Mouse (Mus musculus) brain, embryonic 18.5 days (tissue): Measurements from ENCODE around the gene Pole2.

Source experiments
- DNase-seq: peaks from one replicate; pipeline ENCODE4 v3.0.0-alpha.2; 2012; ENCODE audit warnings: low read depth, low spot score

Pole2 gene

GRCm38 (mm10) chr12:69210056-69210979 lies 17.7 kb downstream of the Pole2 start:
- no peak for DNase-seq

- no peak for DNase-seq
These were observed 19.5 kb downstream of the Pole2 start for GRCm38 (mm10) chr12:69208520-69208919.

GRCm38 (mm10) chr12:69207926-69208325 lies 20.1 kb downstream of the Pole2 start:
- DNase-seq = no peak

- DNase-seq = no peak
These were observed 20.6 kb downstream of the Pole2 start for GRCm38 (mm10) chr12:69207396-69207795.

- DNase-seq = no peak
These were observed 23.8 kb downstream of the Pole2 start, which contains the start of gene Gm49384 for GRCm38 (mm10) chr12:69204052-69204833. TSS of gene Gm49384 (minus strand) at chr12:69204267.

- no peak for DNase-seq
These were observed 29.0 kb downstream of the Pole2 start for GRCm38 (mm10) chr12:69198985-69199384.

- no peak for DNase-seq
These were observed 29.8 kb downstream of the Pole2 start, which contains the start of gene Dnaaf2 for GRCm38 (mm10) chr12:69198164-69198535. TSS of gene Dnaaf2 (minus strand) at chr12:69198429.

GRCm38 (mm10) chr12:69197378-69198163 lies 30.4 kb downstream of the Pole2 start:
- no peak for DNase-seq

GRCm38 (mm10) chr12:69196444-69197377 lies 31.3 kb downstream of the Pole2 start, which contains the start of gene Gm49383:
TSS of gene Gm49383 (minus strand) at chr12:69197104.
- peak; percentile 52 for DNase-seq

GRCm38 (mm10) chr12:69192637-69193036 lies 35.4 kb downstream of the Pole2 start:
- no peak for DNase-seq

- no peak for DNase-seq
These were observed 36.6 kb downstream of the Pole2 start for GRCm38 (mm10) chr12:69191396-69191795.

GRCm38 (mm10) chr12:69190522-69190921 lies 37.5 kb downstream of the Pole2 start:
- DNase-seq = no peak

- no peak for DNase-seq
These were observed 37.9 kb downstream of the Pole2 start for GRCm38 (mm10) chr12:69190074-69190473.

- no peak for DNase-seq
These were observed 41.1 kb downstream of the Pole2 start for GRCm38 (mm10) chr12:69186811-69187471.

GRCm38 (mm10) chr12:69185371-69185770 lies 42.6 kb downstream of the Pole2 start:
- DNase-seq = no peak

- DNase-seq = no peak
These were observed 43.4 kb downstream of the Pole2 start for GRCm38 (mm10) chr12:69184342-69185295.

GRCm38 (mm10) chr12:69183583-69184308 lies 44.2 kb downstream of the Pole2 start, which contains the start of the genes Rpl36al and Mgat2:
TSS of gene Rpl36al (minus strand) at chr12:69184083.
TSS of gene Mgat2 (plus strand) at chr12:69184157.
- peak; percentile 94 for DNase-seq

- no peak for DNase-seq
These were observed 46.2 kb downstream of the Pole2 start for GRCm38 (mm10) chr12:69181800-69182199.
